In the genomic region with DNA sequence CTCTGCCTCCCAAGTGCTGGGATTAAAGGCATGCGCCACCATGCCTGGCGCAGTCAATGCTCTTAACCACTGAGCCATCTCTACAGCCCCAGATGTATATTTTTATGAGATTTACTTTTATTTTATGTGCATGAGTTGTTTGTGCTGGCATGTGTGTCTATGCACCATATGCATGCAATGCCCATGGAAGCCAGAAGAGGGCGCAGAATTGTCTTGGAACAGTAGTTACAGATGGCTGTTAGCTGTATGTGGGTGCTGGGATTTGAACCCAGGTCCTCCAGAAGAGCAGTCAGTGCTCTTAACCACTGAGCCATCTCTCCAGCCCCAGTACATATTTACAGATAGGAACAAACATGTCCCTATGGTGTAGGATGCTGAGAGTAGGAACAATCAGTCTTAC, we compare ENCODE assay signal across 17 mouse cellular contexts. TPM values are rescaled to one million over a fixed set of nuclear protein-coding genes. Genes with fewer than 3 reads are reported as not detected.
A peak's percentile ranks its signal among the peaks of the same experiment; 100 is the strongest.
DNase-seq lines count a peak whose midpoint lies in the region; ATAC-seq and TF ChIP-seq lines count a peak whose summit lies in the region.
"Had no signal": no experiment of that assay in that cellular context is flagged by ENCODE, and none has a peak within 500 bp of the region (broad histone marks: within the 10 kb centered on the region; RNA-seq: fewer than 3 reads in every experiment).

No protein-coding gene starts in this region.

- no peak overlapping the region for H3K9ac ChIP-seq in hindbrain, postnatal 0 days (replicated peaks; ENCODE audit: low read length)
- no peak overlapping the region for H3K9ac ChIP-seq in hindbrain, embryonic 11.5 days (ENCODE audit: low read depth, low read length)
- H3K9ac ChIP-seq: embryonic facial prominence, embryonic 15.5 days; hindbrain, embryonic 13.5 days; lung, embryonic 15.5 days; midbrain, embryonic 15.5 days; neural tube, embryonic 15.5 days had no signal

- peak; percentile 17; the same call in 1 of the 2 replicates for TF ChIP-seq CTCF in hindbrain, postnatal 0 days (IDR thresholded peaks at IDR 0.05; ENCODE audit: low read depth)
- TF ChIP-seq CTCF in thymus, adult 2 months (IDR thresholded peaks at IDR 0.05; ENCODE audit: borderline replicate concordance, control insufficient read depth, extremely low read depth, insufficient read depth, low read length, poor library complexity) = no peak

- no peak overlapping the region for H3K4me2 ChIP-seq in hindbrain, postnatal 0 days (ENCODE audit: low read depth, low read length)
- no peak overlapping the region for H3K4me2 ChIP-seq in hindbrain, embryonic 11.5 days (replicated peaks; ENCODE audit: low read depth, low read length)
- H3K4me2 ChIP-seq: embryonic facial prominence, embryonic 15.5 days; heart, embryonic 11.5 days; hindbrain, embryonic 13.5 days; lung, embryonic 15.5 days; midbrain, embryonic 15.5 days; neural tube, embryonic 15.5 days had no signal

- no peak for TF ChIP-seq POLR2A in thymus, adult 2 months (IDR thresholded peaks at IDR 0.05; ENCODE audit: control insufficient read depth, extremely low read depth, insufficient read depth, low read length, poor library complexity)

- no peak overlapping the region for H3K4me3 ChIP-seq in hindbrain, postnatal 0 days (ENCODE audit: low read length)
- no peak overlapping the region for H3K4me3 ChIP-seq in hindbrain, embryonic 11.5 days (ENCODE audit: low read depth, low read length)
- H3K4me3 ChIP-seq in thymus, adult 2 months (ENCODE audit: control insufficient read depth, insufficient read depth, low read length) = no peak overlapping the region
- H3K4me3 ChIP-seq: embryonic facial prominence, embryonic 15.5 days; hindbrain, embryonic 13.5 days; lung, embryonic 15.5 days; midbrain, embryonic 15.5 days; neural tube, embryonic 15.5 days had no signal

- H3K4me1 ChIP-seq in hindbrain, postnatal 0 days (ENCODE audit: insufficient read depth, low read length) = no peaks in the 10 kb centered on the region
- H3K4me1 ChIP-seq in hindbrain, embryonic 11.5 days (replicated peaks; ENCODE audit: control insufficient read depth, insufficient read depth, low read length) = no peaks in the 10 kb centered on the region
- H3K4me1 ChIP-seq in thymus, adult 2 months (replicated peaks; ENCODE audit: control insufficient read depth, insufficient read depth, low read length) = no peaks in the 10 kb centered on the region
- H3K4me1 ChIP-seq: embryonic facial prominence, embryonic 15.5 days; hindbrain, embryonic 13.5 days; lung, embryonic 15.5 days; midbrain, embryonic 15.5 days; neural tube, embryonic 15.5 days had no signal

- no peak for DNase-seq in hindbrain, postnatal 0 days (ENCODE audit: low spot score)
- DNase-seq in hindbrain, embryonic 11.5 days (ENCODE audit: low spot score) = no peak
- DNase-seq in thymus, adult 2 months = peak; percentile 4
- no peak for DNase-seq in thymus, postnatal 0 days (ENCODE audit: low spot score)
- DNase-seq in ZHBTc4 (ENCODE audit: low read depth, low spot score) = peak; percentile 68
- peak; percentile 64 for DNase-seq in thymus, postnatal 4 days
- no peak for DNase-seq in right cerebral cortex, postnatal 4 days
- DNase-seq in left cerebral cortex, postnatal 4 days = no peak
- DNase-seq: adrenal gland, postnatal 36 days; cerebellum, adult 9-11 months had no signal

- H3K27ac ChIP-seq in hindbrain, postnatal 0 days = no peak overlapping the region
- H3K27ac ChIP-seq in hindbrain, embryonic 11.5 days (ENCODE audit: low read depth, low read length) = no peak overlapping the region
- no peak overlapping the region for H3K27ac ChIP-seq in thymus, adult 2 months (ENCODE audit: control insufficient read depth, insufficient read depth, low read length)
- H3K27ac ChIP-seq: embryonic facial prominence, embryonic 15.5 days; hindbrain, embryonic 13.5 days; lung, embryonic 15.5 days; midbrain, embryonic 15.5 days; neural tube, embryonic 15.5 days had no signal

- WGBS in hindbrain, postnatal 0 days = 86% methylated on average over 3 of the region's 3 CpGs
- 84% methylated on average over 3 of the region's 3 CpGs for WGBS in hindbrain, embryonic 11.5 days
- 88% methylated on average over 3 of the region's 3 CpGs for WGBS in thymus, adult 2 months

- H3K9me3 ChIP-seq in hindbrain, postnatal 0 days (ENCODE audit: low read length) = no peaks in the 10 kb centered on the region
- H3K9me3 ChIP-seq in hindbrain, embryonic 11.5 days (ENCODE audit: control insufficient read depth, low read length) = no peaks in the 10 kb centered on the region
- H3K9me3 ChIP-seq: embryonic facial prominence, embryonic 15.5 days; hindbrain, embryonic 13.5 days; lung, embryonic 15.5 days; midbrain, embryonic 15.5 days; neural tube, embryonic 15.5 days had no signal

- intact Hi-C loops in left cerebral cortex, postnatal 4 days (cut with DNase I) = no loop called here

- no peaks in the 10 kb centered on the region for H3K27me3 ChIP-seq in hindbrain, postnatal 0 days (ENCODE audit: insufficient read depth, low read length)
- no peaks in the 10 kb centered on the region for H3K27me3 ChIP-seq in hindbrain, embryonic 11.5 days (ENCODE audit: control insufficient read depth, insufficient read depth, low read length)
- no peaks in the 10 kb centered on the region for H3K27me3 ChIP-seq in thymus, adult 2 months (ENCODE audit: control insufficient read depth, insufficient read depth, low read length)
- H3K27me3 ChIP-seq: embryonic facial prominence, embryonic 15.5 days; hindbrain, embryonic 13.5 days; lung, embryonic 15.5 days; midbrain, embryonic 15.5 days; neural tube, embryonic 15.5 days had no signal

- ATAC-seq in hindbrain, postnatal 0 days = no peak
- no peak for ATAC-seq in hindbrain, embryonic 11.5 days (ENCODE audit: low FRiP score)
- ATAC-seq: midbrain, embryonic 15.5 days had no signal

- no peaks in the 10 kb centered on the region for H3K36me3 ChIP-seq in hindbrain, postnatal 0 days (ENCODE audit: insufficient read depth, low read length)
- H3K36me3 ChIP-seq in hindbrain, embryonic 11.5 days (ENCODE audit: control insufficient read depth, insufficient read depth, low read length) = no peaks in the 10 kb centered on the region
- H3K36me3 ChIP-seq in thymus, adult 2 months (ENCODE audit: control insufficient read depth, insufficient read depth, low read length) = no peaks in the 10 kb centered on the region
- H3K36me3 ChIP-seq: embryonic facial prominence, embryonic 15.5 days; hindbrain, embryonic 13.5 days; lung, embryonic 15.5 days; midbrain, embryonic 15.5 days; neural tube, embryonic 15.5 days had no signal

RNA-seq across cellular contexts. Expression of gene Gabrp, which starts 3.8 kb away (rescaled TPM):
- 0.10 TPM in 1 of 2 replicates, not detected in the other for total RNA-seq in hindbrain, postnatal 0 days (2014; rRNA removed)
- polyA plus RNA-seq in hindbrain, postnatal 0 days (2015; fragmentation: Nextera tagmentation; extraction: Ambion mirVana) = not detected in 2 replicates
- 3.6 and 6.0 TPM in 2 replicates for polyA plus RNA-seq in hindbrain, embryonic 11.5 days (2014; fragmentation: Nextera tagmentation; extraction: Ambion mirVana)
- polyA plus RNA-seq in thymus, adult 2 months (2012; rRNA removed) = 1.1 and 1.6 TPM in 2 replicates
- 0.40 and 0.48 TPM in 2 replicates for polyA plus RNA-seq in thymus, postnatal 0 days (2015; fragmentation: Nextera tagmentation; extraction: Ambion mirVana)
- total RNA-seq in left cerebral cortex, postnatal 4 days (2021) = not detected
- total RNA-seq: adrenal gland, postnatal 36 days; left cerebral cortex, postnatal 14 days had no signal
- polyA plus RNA-seq: hindbrain, embryonic 13.5 days; neural tube, embryonic 15.5 days had no signal

RNA-seq across cellular contexts. Expression of gene D130052B06Rik, which starts 24.2 kb away (rescaled TPM):
- total RNA-seq in hindbrain, postnatal 0 days (2014; rRNA removed) = not detected in 2 replicates
- not detected in 2 replicates for polyA plus RNA-seq in hindbrain, postnatal 0 days (2015; fragmentation: Nextera tagmentation; extraction: Ambion mirVana)
- 0.08 TPM in 1 of 2 replicates, not detected in the other for polyA plus RNA-seq in hindbrain, embryonic 11.5 days (2014; fragmentation: Nextera tagmentation; extraction: Ambion mirVana)
- 0.09 TPM in 1 of 2 replicates, not detected in the other for polyA plus RNA-seq in thymus, adult 2 months (2012; rRNA removed)
- not detected in 2 replicates for polyA plus RNA-seq in thymus, postnatal 0 days (2015; fragmentation: Nextera tagmentation; extraction: Ambion mirVana)
- not detected for total RNA-seq in left cerebral cortex, postnatal 4 days (2021)
- total RNA-seq: adrenal gland, postnatal 36 days; left cerebral cortex, postnatal 14 days had no signal
- polyA plus RNA-seq: embryonic facial prominence, embryonic 15.5 days; heart, embryonic 11.5 days; lung, embryonic 15.5 days; midbrain, embryonic 15.5 days had no signal

Comparison
In these comparisons a context has a peak if more than half of its experiments do, and no peak if none do; other contexts are left out.
1. DNase-seq: peak in thymus, adult 2 months (single experiment), ZHBTc4 (single experiment) and thymus, postnatal 4 days (single experiment); none in hindbrain, postnatal 0 days (single experiment), hindbrain, embryonic 11.5 days (single experiment), thymus, postnatal 0 days (single experiment), right cerebral cortex, postnatal 4 days (single experiment) and left cerebral cortex, postnatal 4 days (single experiment).